Mouse (Mus musculus) liver, adult 2 months (tissue): ENCODE results near the gene Anpep. TPM values are rescaled to one million over a fixed set of nuclear protein-coding genes. Genes with fewer than 3 reads are reported as not detected.

Source experiments
- DNase-seq: peaks from one replicate; pipeline ENCODE4 v3.0.0-alpha.2; 2011; ENCODE audit warnings: low read depth, low spot score; ENCODE audit errors: extremely low read depth
- H3K27ac ChIP-seq: fragments of 200-500 bp; replicated peaks from 2 replicates; pipeline ENCODE4 v1.5.1; 2012; ENCODE audit warnings: low read depth, mild to moderate bottlenecking, control low read depth, inconsistent platforms, low read length; ENCODE audit not compliant: insufficient read depth
- H3K27me3 ChIP-seq: fragments of 200-500 bp; 2 replicates; pipeline ENCODE4 v1.6.1; 2012; ENCODE audit warnings: mild to moderate bottlenecking, moderate library complexity, low read length, inconsistent platforms; ENCODE audit not compliant: control insufficient read depth, insufficient read depth
- H3K36me3 ChIP-seq: fragments of 200-500 bp; 2 replicates; pipeline ENCODE4 v1.6.1; 2012; ENCODE audit warnings: low read length, inconsistent platforms; ENCODE audit not compliant: control insufficient read depth, insufficient read depth
- H3K4me1 ChIP-seq: fragments of 200-500 bp; 2 replicates; pipeline ENCODE4 v1.6.1; 2011; ENCODE audit warnings: low read length; ENCODE audit not compliant: control insufficient read depth, insufficient read depth
- H3K4me3 ChIP-seq: fragments of 200-500 bp; 2 replicates; pipeline ENCODE4 v1.5.1; 2011; ENCODE audit warnings: low read depth, mild to moderate bottlenecking, control low read depth, low read length, moderate library complexity; ENCODE audit not compliant: insufficient read depth
- H3K79me2 ChIP-seq: fragments of 200-500 bp; 2 replicates; pipeline ENCODE4 v1.6.1; 2012; ENCODE audit warnings: inconsistent platforms, mild to moderate bottlenecking, low read length, moderate library complexity; ENCODE audit not compliant: control insufficient read depth, insufficient read depth
- H3K9ac ChIP-seq: fragments of 200-500 bp; 2 replicates; pipeline ENCODE4 v1.6.1; 2012; ENCODE audit warnings: low read depth, mild to moderate bottlenecking, control low read depth, inconsistent platforms, low read length
- CTCF ChIP-seq: fragments of 200-500 bp; IDR thresholded peaks from 2 replicates; pipeline ENCODE4 v1.5.1; 2011; ENCODE audit warnings: low read depth, low read length, control low read depth
- POLR2A ChIP-seq: fragments of 200-500 bp; IDR thresholded peaks from 2 replicates; pipeline ENCODE4 v1.6.1; 2011; ENCODE audit warnings: low read length, control low read depth; ENCODE audit not compliant: insufficient read depth; ENCODE audit errors: extremely low read depth
- WGBS: fragments of 180-500 bp; shearing (Covaris S2); methylation state at CpG from one replicate; pipeline ENCODE4 v1.1.7; 2018; 5-methylcytosine and 5-hydroxymethylcytosine counted together
- polyA plus RNA-seq: library from polyadenylated mRNA; depleted of rRNA; stranded (reverse); fragments of >200 nt; gene quantifications from 2 replicates; pipeline ENCODE4 v1.2.3, GENCODE M21; 2012
- total RNA-seq: library from RNA; depleted of rRNA; stranded (reverse); fragments of >200 nt; gene quantifications from 2 replicates; pipeline ENCODE4 v1.2.3, GENCODE M21; 2014

The Anpep gene
- total and polyA plus RNA-seq, 2 experiments = 31.4 to 92.5 TPM

DNA sequence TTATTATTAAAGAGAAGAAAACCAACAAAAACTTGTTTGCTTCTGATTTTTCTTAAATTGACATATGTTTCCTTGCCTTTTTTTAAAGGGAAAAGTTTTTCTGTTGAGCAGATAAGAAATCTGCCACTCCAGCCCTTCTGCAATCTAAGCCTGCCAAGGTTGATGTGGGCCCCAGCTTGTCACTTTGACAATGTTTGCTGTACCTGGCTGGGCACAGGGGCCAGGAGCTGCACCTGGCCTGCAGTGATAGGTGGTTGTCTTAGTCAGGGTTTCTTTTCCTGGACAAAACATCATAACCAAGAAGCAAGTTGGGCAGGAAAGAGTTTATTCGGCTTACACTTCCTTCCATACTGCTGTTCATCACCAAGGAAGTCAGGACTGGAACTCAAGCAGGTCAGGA is 47.5 kb downstream of the Anpep start:
- H3K9ac ChIP-seq = no peak overlapping the region
- H3K4me3 ChIP-seq = no peak overlapping the region
- H3K79me2 ChIP-seq = no peaks in the 10 kb centered on the region
- 62% methylated on average over 1 of the region's 1 CpGs for WGBS
- H3K27ac ChIP-seq = no peak overlapping the region
- H3K4me1 ChIP-seq = peaks cover 3% of the 10 kb centered on the region
- no peaks in the 10 kb centered on the region for H3K36me3 ChIP-seq
- no peaks in the 10 kb centered on the region for H3K27me3 ChIP-seq
- TF ChIP-seq CTCF = no peak
- TF ChIP-seq POLR2A = no peak
- DNase-seq = no peak

- Histone ChIP-seq H3K27ac (peak within 1 kb of the TSS; percentile 22), H3K36me3 (no peaks in the 10 kb centered on the region), H3K79me2 (no peaks in the 10 kb centered on the region), H3K4me3 (no peak within 1 kb of the TSS; the same call in 1 of the 2 replicates), H3K4me1 (peaks cover 3% of the 10 kb centered on the region), H3K9ac (peak within 1 kb of the TSS; percentile 59), H3K27me3 (no peaks in the 10 kb centered on the region)
- peak; percentile 48 for DNase-seq
- WGBS = 17% methylated on average over 71 of the region's 71 CpGs
- TF ChIP-seq CTCF (no peak), POLR2A (no peak)
These were observed 50.0 kb downstream of the Anpep start, which contains the start of gene Mesp2 for GRCm38 (mm10) chr7:79810611-79811506. Gene Mesp2 (plus strand): TSS chr7:79810727.

DNA sequence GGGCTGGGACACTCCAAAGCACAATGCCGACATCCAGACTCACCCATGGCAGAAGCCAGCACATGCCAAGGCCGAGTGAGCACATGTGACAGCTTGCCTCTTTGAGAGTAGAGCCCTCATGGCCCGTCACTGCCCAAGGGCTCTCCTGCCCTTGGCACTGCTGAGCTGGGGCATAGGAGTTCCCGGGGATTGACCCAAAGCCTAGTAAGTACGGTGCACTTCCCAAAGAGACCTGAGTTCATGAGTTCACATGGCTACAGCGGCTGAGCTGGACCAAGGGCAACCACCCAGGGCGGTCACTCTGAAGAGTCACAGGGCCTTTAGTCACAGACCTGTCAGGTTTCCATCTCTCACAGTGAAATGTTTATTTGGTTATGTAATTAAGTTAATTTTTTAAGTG is 52.3 kb downstream of the Anpep start:
- Histone ChIP-seq H3K27ac (0 out of 2 replicates have a peak overlapping the region, but pooled peaks have one; percentile 4), H3K79me2 (no peaks in the 10 kb centered on the region), H3K9ac (no peak overlapping the region), H3K4me3 (no peak overlapping the region), H3K4me1 (peaks cover 6% of the 10 kb centered on the region), H3K27me3 (no peaks in the 10 kb centered on the region), H3K36me3 (no peaks in the 10 kb centered on the region)
- TF ChIP-seq CTCF (no peak), POLR2A (no peak)
- 18% methylated on average over 7 of the region's 7 CpGs for WGBS
- peak; percentile 97 for DNase-seq

- H3K27ac ChIP-seq = no peak overlapping the region
- no peak overlapping the region for H3K4me3 ChIP-seq
- TF ChIP-seq POLR2A (no peak), CTCF (no peak)
- H3K36me3 ChIP-seq = no peaks in the 10 kb centered on the region
- peak; percentile 86 for DNase-seq
- H3K79me2 ChIP-seq = no peaks in the 10 kb centered on the region
- no peaks in the 10 kb centered on the region for H3K27me3 ChIP-seq
- H3K9ac ChIP-seq = no peak overlapping the region
- H3K4me1 ChIP-seq = peaks cover 3% of the 10 kb centered on the region; the same call in 1 of the 2 replicates
- WGBS = 7% methylated on average over 2 of the region's 2 CpGs
These were observed 57.0 kb downstream of the Anpep start for GRCm38 (mm10) chr7:79803887-79804286.

DNA sequence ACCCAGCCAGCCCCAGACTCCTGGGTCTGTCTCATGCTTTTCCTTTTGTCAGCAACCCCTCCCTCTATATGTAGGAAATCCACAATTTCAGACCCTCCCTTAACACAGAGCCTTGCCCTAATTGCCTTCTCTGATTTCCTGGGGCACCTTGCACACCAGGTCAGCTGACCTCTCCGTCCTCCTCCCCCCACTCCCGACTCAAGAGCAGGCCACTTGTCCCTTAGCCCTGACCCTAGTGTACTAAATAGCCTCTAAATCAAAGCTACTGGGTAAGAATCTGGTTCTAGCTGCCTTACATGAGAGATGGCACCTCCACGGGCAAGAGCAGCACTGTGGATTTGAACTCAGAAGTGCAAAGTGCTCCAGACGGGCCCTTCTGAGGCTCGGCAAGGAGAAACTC is 58.8 kb downstream of the Anpep start:
- Histone ChIP-seq H3K4me3 (no peak overlapping the region), H3K79me2 (no peaks in the 10 kb centered on the region), H3K27me3 (no peaks in the 10 kb centered on the region), H3K4me1 (peaks cover 3% of the 10 kb centered on the region; the same call in 1 of the 2 replicates), H3K27ac (no peak overlapping the region), H3K36me3 (no peaks in the 10 kb centered on the region), H3K9ac (no peak overlapping the region)
- no peak for DNase-seq
- TF ChIP-seq POLR2A = no peak
- no peak for TF ChIP-seq CTCF
- 90% methylated on average over 5 of the region's 5 CpGs for whole genome bisulfite sequencing

- 89% methylated on average over 11 of the region's 11 CpGs for WGBS
- Histone ChIP-seq H3K36me3 (no peaks in the 10 kb centered on the region), H3K4me3 (no peak overlapping the region), H3K4me1 (peaks cover 3% of the 10 kb centered on the region; the same call in 1 of the 2 replicates), H3K27ac (no peak overlapping the region), H3K79me2 (no peaks in the 10 kb centered on the region), H3K27me3 (no peaks in the 10 kb centered on the region), H3K9ac (no peak overlapping the region)
- TF ChIP-seq CTCF (no peak), POLR2A (no peak)
- no peak for DNase-seq
These were observed 59.5 kb downstream of the Anpep start for GRCm38 (mm10) chr7:79801391-79801790.
